Mouse (Mus musculus) left cerebral cortex, postnatal 25 days (tissue): ENCODE measurements around the gene Hells. TPM values are rescaled to one million over a fixed set of nuclear protein-coding genes. Genes with fewer than 3 reads are reported as not detected.
A peak's percentile ranks its signal among the peaks of the same experiment; 100 is the strongest.

Experiments used
- DNase-seq, 2 experiments: peaks; one replicate each; pipeline ENCODE4 v3.0.0; 2022; ENCODE audit warnings: low spot score in 2 of 2, mixed read lengths in 1 of 2
- intact Hi-C: fragments of 180-260 bp; cut with DNase I; formaldehyde crosslinking; loops from one replicate; pipeline ENCODE4 v1.15.1; 2025
- total RNA-seq, 2 experiments: library from RNA; stranded (reverse); gene quantifications; 2 replicates each; pipeline ENCODE4 v1.2.3; 2021

Hells gene
- total RNA-seq = 1 to 10 TPM; 4.1 to 4.8 TPM

DNA sequence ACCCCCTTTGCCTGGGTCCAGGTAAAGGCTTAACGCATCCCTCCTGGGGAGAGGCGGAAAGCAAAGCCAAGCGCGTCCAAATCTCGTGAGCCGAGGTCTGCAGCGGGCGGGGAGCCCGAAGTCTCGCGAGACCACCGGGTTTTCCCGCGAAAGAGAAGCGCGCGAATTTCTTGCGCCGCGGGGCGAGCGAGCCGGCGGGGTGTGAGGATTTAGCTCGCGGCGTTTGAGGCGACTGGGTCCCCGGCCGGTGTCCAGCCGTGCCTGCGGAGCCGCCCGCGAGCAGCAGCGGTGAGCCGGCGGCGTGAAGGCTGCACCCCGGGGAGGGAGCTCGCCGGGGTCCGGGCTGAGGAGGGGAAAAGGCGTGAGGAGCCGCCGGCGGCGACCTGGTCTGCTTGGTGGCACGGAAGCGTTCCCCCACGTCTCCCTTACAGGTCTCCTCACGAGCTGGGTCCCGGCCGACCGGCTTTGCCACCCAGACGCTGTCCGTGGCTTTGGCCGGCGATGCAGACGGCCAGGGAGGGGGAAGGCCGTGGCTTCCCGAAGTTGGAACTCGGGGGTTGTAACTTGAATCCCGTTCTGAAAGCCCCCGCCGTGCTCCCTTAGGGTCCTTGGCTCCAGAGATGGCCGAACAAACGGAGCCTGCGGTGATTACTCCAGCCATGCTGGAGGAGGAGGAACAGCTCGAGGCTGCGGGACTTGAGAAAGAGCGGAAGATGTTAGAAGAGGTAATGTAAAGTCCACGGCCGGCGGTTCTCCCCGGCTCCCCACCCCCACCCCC is at the start of gene Hells:
Gene Hells, plus strand, starts transcription at position 128 of the 778 bp plus-strand sequence.
- peak; percentile 75 to 78 for DNase-seq
- intact Hi-C loops = no loop called here

DNA sequence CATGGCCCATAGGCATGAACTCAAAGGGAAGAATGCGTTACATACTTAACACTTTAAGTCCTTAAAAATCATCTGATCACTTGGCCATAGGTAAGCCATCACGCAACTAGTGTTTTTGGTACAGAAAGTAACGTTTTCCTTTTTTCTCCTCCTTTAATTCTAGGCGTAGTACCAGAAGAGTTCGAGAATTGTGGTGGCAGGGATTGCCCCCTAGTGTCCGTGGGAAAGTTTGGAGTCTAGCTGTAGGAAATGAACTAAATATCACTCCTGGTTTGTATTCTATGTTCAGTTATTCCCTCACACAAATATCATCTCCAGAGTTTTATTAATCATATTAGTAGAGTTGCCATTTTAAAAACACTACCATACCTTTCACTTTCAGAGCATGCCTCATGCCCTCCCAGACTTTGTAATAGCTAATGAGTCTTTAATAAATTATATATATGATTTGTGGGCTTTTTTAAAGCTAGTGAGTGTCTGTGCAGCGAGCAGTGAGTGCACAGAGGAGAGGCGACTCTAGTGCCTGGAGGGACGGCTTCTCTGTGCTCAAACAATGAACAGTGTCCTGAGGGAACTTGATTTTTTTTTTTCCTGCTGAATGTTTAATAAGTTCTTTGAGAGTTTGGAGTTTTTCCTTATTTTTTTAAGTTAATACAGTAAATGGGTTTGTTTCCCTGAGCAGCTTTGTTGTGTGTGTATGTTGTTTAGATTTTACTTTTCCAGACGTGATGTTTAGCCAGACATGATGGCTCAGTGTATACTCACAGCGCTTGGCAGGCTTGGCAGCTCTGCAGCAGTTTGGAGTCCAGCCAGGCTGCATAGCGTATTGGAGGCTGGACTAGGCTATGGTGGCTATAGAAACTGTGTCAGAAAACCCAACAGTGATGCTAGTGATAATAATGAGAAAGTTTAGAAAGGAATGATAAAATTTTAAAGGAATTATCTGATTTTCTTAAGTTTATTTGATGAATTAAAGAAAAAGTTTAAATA is 29.3 kb upstream of the Hells start:
- intact Hi-C loops = no loop called here
- DNase-seq = no peak

DNA sequence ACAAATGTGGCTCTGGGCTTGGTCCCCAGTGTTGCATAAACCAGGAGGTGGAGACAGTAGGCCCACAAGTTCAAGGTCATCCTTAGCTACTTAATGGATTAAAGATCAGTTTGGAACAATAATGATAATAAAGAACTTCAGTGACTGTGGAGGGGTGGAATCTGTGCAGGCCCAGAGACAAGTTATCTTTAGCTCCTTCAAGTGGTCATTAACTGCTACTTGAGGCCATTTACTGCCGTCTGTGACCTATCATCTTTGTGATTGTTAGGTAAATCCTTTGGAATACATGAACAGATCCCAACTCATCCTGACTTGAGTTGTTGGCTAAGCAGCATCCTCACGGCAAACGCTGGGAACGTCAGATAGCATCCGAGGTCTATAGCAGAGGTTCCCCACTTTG is 28.2 kb upstream of the Hells start:
- no peak for DNase-seq
- intact Hi-C loops = no loop called here

DNA sequence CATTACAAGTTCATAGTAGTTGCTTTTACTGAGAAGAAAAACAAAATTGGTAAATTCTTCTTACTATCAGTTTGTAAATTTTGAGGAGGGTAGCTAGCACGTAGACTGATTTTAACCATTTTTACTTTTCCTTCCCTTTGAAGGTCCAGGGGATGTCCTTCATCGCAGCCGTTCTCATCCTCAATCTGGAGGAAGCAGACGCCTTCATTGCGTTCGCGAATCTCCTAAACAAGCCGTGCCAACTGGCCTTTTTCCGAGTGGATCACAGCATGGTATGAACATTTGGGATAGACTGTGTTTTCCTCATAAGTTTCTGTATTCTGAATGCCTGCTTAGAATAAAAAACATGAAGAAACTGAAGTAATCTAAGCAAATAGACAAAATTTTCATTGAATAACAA is 16.9 kb upstream of the Hells start:
- intact Hi-C loops = loop anchor here (10.0 kb wide), 1 partner anchor 489 kb away; no protein-coding TSS in a partner anchor
- no peak for DNase-seq

DNA sequence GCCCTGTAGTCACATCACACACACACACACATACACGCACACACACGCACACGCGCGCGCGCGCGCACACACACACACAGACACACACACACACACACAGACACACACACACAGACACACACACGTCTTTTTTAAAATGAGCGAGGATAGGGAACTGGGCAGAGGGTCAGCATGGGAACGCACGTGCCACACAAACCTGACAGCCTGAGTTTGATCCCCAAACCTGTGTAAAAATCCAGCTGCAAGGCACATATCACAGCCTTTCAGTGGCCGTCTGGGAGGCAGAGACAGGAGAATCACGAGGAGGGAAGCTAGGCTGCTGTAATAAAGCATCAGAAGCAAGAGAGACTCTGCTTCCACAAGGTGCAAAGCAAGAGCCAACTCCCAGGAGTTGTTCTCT is 15.8 kb upstream of the Hells start:
- no peak for DNase-seq
- intact Hi-C loops = loop anchor here (10.0 kb wide), 1 partner anchor 490 kb away; no protein-coding TSS in a partner anchor

DNA sequence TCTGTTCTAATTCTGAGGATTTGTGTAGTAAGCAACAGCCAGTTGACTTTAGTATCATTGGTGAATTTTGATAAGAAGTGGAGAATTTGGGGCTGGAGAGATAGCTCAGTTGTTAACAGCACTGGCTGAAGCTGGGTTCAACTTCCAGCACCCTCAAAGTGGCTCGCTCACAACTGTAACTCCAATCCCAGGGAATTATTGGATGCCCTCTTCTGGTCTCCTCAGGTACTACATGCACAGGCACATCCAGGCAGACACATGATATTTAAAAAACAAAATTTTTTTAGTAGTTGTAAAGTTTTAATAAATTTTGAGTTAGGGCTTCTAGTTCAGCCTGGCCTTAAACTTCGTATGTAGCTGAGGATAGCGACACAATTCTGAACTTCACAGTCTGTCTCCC is 15.0 kb upstream of the Hells start:
- intact Hi-C loops = loop anchor here (10.0 kb wide), 1 partner anchor 491 kb away; no protein-coding TSS in a partner anchor
- DNase-seq = peak; percentile 45 to 66

DNA sequence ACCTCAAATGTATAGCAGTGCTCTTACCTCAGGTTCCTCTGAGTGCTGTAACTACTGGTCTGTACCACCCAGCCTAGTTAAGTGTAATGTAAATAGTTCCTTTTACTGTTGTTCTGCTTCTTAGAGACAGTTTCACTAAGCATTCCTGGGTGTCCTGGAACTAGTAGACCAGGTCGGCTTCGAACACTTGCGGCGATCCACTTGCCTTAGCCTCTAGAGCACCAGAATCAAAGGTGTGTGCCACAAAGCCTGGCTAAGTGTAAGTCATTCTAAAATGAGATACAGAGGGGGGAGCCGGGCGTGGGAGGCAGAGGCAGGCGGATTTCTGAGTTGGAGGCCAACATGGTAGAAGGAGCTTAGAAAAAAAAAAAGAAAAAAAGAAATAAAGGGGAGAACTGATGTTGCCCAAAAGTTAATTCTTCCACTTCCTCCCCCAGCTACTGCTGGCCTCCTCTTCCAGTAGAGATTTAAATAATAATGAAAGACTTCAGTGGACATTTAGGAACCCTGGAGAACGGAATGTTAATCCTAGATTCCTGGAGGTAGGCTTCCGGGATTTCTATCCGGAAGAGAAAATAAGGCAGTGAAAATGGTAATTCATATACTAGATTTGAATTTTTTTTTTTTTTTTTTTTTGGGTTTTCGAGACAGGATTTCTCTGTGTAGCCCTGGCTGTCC is 2.1 kb upstream of the Hells start:
- no peak for DNase-seq
- intact Hi-C loops = no loop called here

DNA sequence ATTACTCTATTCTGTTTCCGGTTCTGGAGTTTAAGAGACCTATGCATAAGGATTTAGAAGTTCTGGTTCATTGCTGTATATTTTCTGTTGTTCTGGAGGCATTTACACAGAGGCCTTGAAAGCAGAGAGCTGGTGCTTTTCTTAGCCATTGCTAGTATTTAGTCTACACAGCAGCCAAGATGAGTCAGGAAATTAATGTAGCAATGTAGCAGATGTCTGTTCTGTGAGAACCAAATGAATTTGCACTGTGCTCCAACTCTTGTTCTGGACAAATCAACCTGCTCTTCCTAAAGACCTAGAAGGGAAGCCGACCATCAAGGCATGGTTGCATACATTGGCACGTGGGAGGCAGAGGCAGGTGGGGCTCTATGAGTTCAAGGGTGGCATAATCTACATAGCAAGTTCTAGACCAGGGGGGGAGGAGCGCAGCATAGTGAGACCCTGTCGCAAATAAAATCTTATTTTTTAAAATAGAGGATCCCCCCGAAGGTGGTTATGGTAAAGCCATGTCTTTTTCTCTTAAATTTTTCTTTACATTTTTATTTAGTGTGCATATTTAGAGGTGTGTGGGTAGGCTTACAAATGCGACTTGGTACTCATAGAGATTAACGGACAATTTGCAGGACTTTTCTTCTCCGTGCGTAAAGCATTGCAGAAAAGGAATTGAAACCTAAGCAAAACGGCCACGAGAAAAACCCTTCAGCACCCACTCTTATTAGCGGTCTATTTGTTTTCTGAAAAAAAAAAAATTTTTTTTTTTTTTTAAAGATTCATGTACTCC is 1.1 kb upstream of the Hells start:
- intact Hi-C loops = no loop called here
- peak; percentile 30 to 73 for DNase-seq

DNA sequence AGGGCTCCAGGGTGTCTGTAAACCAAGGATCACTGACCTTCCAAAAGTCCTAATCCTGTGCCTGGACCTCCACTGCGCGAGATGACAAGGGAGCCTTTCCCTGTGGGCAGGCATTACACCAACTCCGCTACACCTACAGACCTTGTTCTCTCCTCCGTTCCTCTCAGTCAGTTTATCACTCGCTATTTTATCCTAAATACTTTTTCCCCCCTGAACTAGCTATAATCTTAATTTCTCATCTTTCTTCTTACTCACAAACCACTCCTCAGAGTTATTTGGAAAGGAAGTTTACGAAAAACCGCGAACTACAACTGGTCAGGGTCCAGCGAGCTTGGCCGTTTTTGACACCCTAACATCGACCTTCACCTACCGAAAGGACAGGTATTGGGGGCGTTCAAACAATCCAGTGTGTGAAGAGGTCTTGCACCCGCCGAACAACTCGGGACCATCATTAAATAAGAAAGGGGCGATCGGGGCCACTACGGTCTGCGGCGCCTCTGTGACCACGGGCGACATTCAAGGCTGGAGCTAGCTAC is 395 bp upstream of the Hells start:
- DNase-seq = no peak
- intact Hi-C loops = no loop called here

DNA sequence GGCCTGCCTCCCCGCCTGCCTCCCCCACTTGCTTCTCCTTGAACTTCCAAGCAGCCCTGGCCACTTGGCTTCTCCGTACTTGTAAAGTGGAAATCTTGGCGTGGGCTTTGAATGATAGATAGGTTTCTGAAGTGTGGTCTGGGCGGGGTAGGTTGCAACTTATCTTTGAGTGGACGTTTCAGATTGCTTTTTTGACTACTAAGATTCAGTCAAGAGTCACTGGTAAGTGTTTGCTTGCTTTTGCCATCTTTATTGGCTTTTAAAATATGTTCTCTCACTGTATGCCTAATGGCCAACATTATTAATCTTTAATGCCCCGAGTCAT is 813 bp downstream of the Hells start:
- intact Hi-C loops = no loop called here
- DNase-seq = no peak

DNA sequence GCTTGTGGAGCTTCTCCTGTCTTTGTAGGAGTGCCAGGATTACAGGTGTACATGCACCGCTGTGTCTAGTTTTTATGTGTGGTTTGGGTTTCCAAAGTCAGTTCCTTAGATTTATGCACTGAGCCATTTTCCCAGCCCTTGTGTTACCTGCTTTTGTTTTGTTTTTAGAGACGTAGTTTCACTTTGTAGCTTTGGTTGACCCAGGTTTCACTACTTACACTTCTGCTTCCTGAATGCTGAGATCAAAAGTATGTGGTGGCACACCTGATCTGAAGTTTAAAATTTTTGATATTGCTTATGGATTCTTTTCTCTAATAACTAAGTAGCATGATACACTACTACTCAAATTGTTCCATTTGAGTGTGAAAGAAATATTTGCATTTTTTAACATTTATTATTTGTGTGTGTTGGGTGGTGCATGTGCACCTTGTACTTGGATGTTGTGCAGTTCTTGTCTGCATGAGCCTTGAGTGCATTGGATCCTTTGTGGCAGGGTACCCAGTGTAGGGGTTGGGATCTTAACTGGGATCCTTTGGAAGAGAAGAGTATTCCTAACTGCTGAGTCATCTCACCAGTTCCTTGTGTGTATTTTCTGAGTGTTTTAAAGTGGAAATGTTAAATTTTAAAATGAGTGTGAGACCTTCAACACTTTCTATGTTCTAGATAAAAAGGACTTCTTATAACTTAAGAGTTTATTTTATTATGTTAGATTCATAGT is 14.0 kb downstream of the Hells start:
- no peak for DNase-seq
- intact Hi-C loops = no loop called here

DNA sequence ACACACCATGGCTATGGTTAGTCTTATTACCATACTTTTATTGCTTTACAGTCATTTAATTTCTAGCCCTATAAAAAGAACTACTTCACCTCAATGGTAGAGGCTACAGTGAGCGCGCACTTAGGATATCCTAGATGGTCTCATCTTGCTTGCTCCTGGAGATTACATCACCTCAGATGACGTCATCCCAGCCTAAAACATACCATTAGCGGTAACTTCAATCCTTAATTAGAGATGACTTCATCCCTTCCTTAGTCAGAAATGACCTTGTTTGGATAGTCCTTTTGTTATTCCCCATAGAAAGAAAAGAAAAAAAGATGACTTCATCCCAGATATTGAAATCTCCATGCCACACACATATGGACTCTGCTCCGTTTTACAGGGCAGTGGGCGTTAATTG is 40.0 kb downstream of the Hells start:
- DNase-seq = no peak
- intact Hi-C loops = no loop called here

DNA sequence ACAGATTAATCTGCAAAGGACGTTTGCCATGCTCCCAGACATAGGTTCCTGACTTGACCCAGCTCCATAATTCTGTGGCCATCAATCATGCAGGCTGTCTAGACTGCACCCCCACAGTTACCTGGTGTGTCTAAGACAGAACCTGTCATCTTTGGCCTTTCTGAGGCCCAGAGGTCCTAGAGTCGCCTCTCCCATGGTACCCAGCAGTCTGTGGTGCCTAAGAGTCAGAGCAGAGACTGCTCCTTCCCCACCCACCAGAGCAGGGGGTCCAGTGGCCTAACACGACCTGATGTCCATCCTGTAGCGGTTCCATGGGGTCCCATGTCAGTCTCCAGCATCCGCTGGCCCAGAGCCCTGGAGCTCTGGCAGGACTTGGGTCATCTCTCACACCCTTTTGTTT is 41.9 kb downstream of the Hells start:
- no peak for DNase-seq
- intact Hi-C loops = no loop called here

DNA sequence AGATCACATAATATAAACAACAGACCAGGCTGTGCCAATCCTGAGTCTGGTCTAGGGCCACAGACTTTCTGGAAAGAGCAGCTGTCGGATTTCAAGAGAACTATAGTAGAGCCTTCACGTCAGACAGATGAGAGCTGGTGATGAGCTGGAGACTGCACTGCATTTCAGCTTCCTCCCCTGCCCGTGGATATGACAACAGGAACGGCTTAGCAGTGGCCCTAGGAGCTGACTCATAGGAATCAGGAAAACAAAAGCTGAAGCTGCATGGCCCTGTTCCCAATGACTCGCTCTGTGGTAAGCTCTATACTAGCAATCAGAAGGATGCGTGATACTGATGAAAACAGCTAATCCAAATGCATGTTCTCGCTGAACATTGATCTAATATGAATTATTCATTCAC is 43.0 kb downstream of the Hells start:
- peak in 1 of 2 experiments; percentile 7 for DNase-seq
- intact Hi-C loops = no loop called here

DNA sequence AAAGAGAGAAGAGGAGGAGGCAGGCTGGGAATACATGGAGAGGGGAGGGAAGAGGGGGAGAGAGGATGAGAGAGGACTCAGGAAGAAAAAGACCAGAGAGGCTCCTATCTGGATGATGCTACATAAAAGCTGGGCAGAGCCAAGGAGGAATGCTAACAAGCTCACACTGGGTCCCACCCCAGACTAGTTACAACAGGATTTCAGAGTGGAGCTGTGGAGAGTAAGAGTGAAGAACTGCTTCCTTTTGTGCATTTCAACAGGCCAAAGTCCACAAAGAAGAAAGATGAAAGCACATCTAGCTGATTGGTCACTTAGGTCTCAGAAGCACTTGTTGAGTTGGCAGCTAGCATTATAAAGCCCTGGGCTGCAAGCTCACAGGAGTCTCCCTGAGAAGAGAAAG is 45.6 kb downstream of the Hells start:
- intact Hi-C loops = no loop called here
- DNase-seq = no peak

DNA sequence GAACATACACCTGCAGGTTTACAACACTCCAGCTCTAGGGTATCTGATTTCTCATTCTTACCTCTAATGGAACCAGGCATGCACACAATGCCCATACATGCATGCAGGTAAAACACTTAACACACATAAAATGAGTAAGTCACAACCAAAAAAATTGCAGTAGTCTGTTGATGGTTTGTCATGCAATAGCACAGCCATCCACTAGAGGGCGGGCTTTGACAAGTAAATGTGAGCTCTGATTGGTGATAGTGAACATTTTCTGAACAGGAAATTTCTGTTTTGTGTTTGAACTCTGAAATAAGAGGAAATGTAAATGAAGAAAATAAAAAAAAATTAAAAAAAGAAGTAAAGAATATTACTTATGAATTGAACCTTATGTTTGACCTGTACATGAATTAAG is 51.3 kb downstream of the Hells start:
- intact Hi-C loops = loop anchor here (1.0 to 10.0 kb wide), 3 partner anchors 1243 to 1563 kb away; no protein-coding TSS in a partner anchor
- peak; percentile 76 to 80 for DNase-seq

DNA sequence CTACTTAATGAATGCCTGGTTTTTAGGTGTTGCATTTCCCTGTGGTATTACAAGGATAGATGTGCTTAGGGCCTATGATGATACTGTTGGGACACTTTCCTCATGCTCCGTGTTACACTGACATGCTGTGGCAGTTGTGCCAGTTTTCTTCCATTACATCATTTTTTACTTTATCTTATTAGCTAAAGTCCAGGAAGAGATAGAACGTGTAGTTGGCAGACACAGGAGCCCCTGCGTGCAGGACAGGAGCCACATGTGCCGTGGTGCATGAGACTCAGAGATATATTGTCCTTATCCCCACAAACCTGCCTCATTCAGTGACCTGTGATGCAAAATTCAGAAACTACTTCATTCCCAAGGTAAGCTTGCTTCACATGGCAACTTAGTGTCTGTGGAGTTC is 67.5 kb downstream of the Hells start:
- intact Hi-C loops = no loop called here
- DNase-seq = no peak

DNA sequence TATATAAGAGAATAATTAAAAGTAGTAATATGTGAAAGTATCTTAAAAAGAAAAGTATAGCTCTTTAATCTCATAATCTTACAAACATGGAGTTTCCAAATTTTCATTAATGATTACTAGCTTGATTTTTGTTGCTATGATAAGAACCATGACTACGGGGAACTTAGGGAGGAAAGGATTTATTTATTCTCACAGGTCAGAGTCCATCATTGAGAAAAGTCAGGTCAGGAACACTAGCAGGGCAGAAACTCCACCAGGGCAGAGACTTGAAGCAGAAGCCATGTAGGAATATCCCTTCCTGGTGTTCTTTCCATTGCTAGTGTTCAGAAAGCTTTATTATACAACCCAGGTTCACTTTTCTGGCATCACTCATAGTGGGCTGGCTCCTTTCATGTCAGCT is 68.0 kb downstream of the Hells start:
- intact Hi-C loops = no loop called here
- DNase-seq = no peak
